In genomic region chr13:115451244-115451643, GRCm38 (mm10) we compare ENCODE assay signal across 11 mouse cellular contexts.
DNase-seq lines count a peak whose midpoint lies in the region; ATAC-seq and TF ChIP-seq lines count a peak whose summit lies in the region.
"Had no signal": no experiment of that assay in that cellular context is flagged by ENCODE, and none has a peak within 500 bp of the region (broad histone marks: within the 10 kb centered on the region; RNA-seq: fewer than 3 reads in every experiment).

No protein-coding gene starts in this region.

- H3K27ac ChIP-seq in hindbrain, embryonic 11.5 days (ENCODE audit: low read depth, low read length), result no peak overlapping the region
- no peak overlapping the region for H3K27ac ChIP-seq in hindbrain, embryonic 12.5 days
- H3K27ac ChIP-seq in lung, postnatal 0 days (ENCODE audit: low read length), result no peak overlapping the region
- no peak overlapping the region for H3K27ac ChIP-seq in thymus, adult 2 months (ENCODE audit: control insufficient read depth, insufficient read depth, low read length)
- H3K27ac ChIP-seq: stomach, embryonic 15.5 days had no signal

- no peak for ATAC-seq in hindbrain, embryonic 11.5 days (ENCODE audit: low FRiP score)
- ATAC-seq in hindbrain, embryonic 12.5 days (ENCODE audit: low FRiP score), result no peak
- no peak for ATAC-seq in lung, postnatal 0 days

- intact Hi-C loops in gastrocnemius, postnatal 14 days (cut with DNase I; ENCODE audit: low total_unique reads), result no loop called here

- H3K4me1 ChIP-seq in hindbrain, embryonic 11.5 days (replicated peaks; ENCODE audit: control insufficient read depth, insufficient read depth, low read length), result no peaks in the 10 kb centered on the region
- H3K4me1 ChIP-seq in hindbrain, embryonic 12.5 days, result no peaks in the 10 kb centered on the region
- H3K4me1 ChIP-seq in lung, postnatal 0 days (ENCODE audit: insufficient read depth, low read depth, low read length), result no peaks in the 10 kb centered on the region
- no peaks in the 10 kb centered on the region for H3K4me1 ChIP-seq in thymus, adult 2 months (replicated peaks; ENCODE audit: control insufficient read depth, insufficient read depth, low read length)
- H3K4me1 ChIP-seq: stomach, embryonic 15.5 days had no signal

- no peaks in the 10 kb centered on the region for H3K36me3 ChIP-seq in hindbrain, embryonic 11.5 days (ENCODE audit: control insufficient read depth, insufficient read depth, low read length)
- H3K36me3 ChIP-seq in hindbrain, embryonic 12.5 days, result no peaks in the 10 kb centered on the region
- H3K36me3 ChIP-seq in lung, postnatal 0 days (ENCODE audit: insufficient read depth, low read length), result no peaks in the 10 kb centered on the region
- no peaks in the 10 kb centered on the region for H3K36me3 ChIP-seq in thymus, adult 2 months (ENCODE audit: control insufficient read depth, insufficient read depth, low read length)
- H3K36me3 ChIP-seq: stomach, embryonic 15.5 days had no signal

- no peak overlapping the region for H3K4me3 ChIP-seq in hindbrain, embryonic 11.5 days (ENCODE audit: low read depth, low read length)
- no peak overlapping the region for H3K4me3 ChIP-seq in hindbrain, embryonic 12.5 days
- no peak overlapping the region for H3K4me3 ChIP-seq in lung, postnatal 0 days (ENCODE audit: low read depth, low read length)
- H3K4me3 ChIP-seq in thymus, adult 2 months (ENCODE audit: control insufficient read depth, insufficient read depth, low read length), result no peak overlapping the region
- H3K4me3 ChIP-seq: myocyte; stomach, embryonic 15.5 days had no signal

- no peaks in the 10 kb centered on the region for H3K27me3 ChIP-seq in hindbrain, embryonic 11.5 days (ENCODE audit: control insufficient read depth, insufficient read depth, low read length)
- H3K27me3 ChIP-seq in hindbrain, embryonic 12.5 days, result no peaks in the 10 kb centered on the region
- no peaks in the 10 kb centered on the region for H3K27me3 ChIP-seq in lung, postnatal 0 days (replicated peaks; ENCODE audit: insufficient read depth, low read length)
- H3K27me3 ChIP-seq in thymus, adult 2 months (ENCODE audit: control insufficient read depth, insufficient read depth, low read length), result no peaks in the 10 kb centered on the region
- H3K27me3 ChIP-seq: stomach, embryonic 15.5 days had no signal

- peak; percentile 59 for TF ChIP-seq CTCF in lung, postnatal 0 days (IDR thresholded peaks at IDR 0.05)
- TF ChIP-seq CTCF in thymus, adult 2 months (IDR thresholded peaks at IDR 0.05; ENCODE audit: borderline replicate concordance, control insufficient read depth, extremely low read depth, insufficient read depth, low read length, poor library complexity), result no peak

- WGBS in hindbrain, embryonic 11.5 days, result 12% methylated on average over 1 of the region's 1 CpGs
- WGBS in hindbrain, embryonic 12.5 days, result 11% methylated on average over 1 of the region's 1 CpGs
- 6% methylated on average over 1 of the region's 1 CpGs for WGBS in lung, postnatal 0 days
- WGBS in thymus, adult 2 months, result 8% methylated on average over 1 of the region's 1 CpGs

- TF ChIP-seq POLR2A in thymus, adult 2 months (IDR thresholded peaks at IDR 0.05; ENCODE audit: control insufficient read depth, extremely low read depth, insufficient read depth, low read length, poor library complexity), result no peak

- no peak overlapping the region for H3K9ac ChIP-seq in hindbrain, embryonic 11.5 days (ENCODE audit: low read depth, low read length)
- H3K9ac ChIP-seq in hindbrain, embryonic 12.5 days, result no peak overlapping the region
- no peak overlapping the region for H3K9ac ChIP-seq in lung, postnatal 0 days (replicated peaks; ENCODE audit: low read depth)
- H3K9ac ChIP-seq: stomach, embryonic 15.5 days had no signal

- TF ChIP-seq EP300 in lung, postnatal 0 days (IDR thresholded peaks at IDR 0.05), result no peak

- H3K9me3 ChIP-seq in hindbrain, embryonic 11.5 days (ENCODE audit: control insufficient read depth, low read length), result no peaks in the 10 kb centered on the region
- H3K9me3 ChIP-seq in hindbrain, embryonic 12.5 days (replicated peaks), result no peaks in the 10 kb centered on the region
- H3K9me3 ChIP-seq in lung, postnatal 0 days (ENCODE audit: low read length), result no peaks in the 10 kb centered on the region
- H3K9me3 ChIP-seq: stomach, embryonic 15.5 days had no signal

- DNase-seq in hindbrain, embryonic 11.5 days (ENCODE audit: low spot score), result peak; percentile 28
- peak; percentile 21 for DNase-seq in lung, postnatal 0 days (ENCODE audit: low spot score)
- DNase-seq in lung, postnatal 4 days, result no peak
- peak; percentile 18 for DNase-seq in c-Kit-positive CD71-negative TER-119-negative erythroid progenitor cells, embryonic 14.5 days (ENCODE audit: low read depth)
- no peak for DNase-seq in c-Kit-positive CD71-positive TER-119-positive erythroid progenitor cells, embryonic 14.5 days (ENCODE audit: low spot score)
- no peak for DNase-seq in thymus, adult 2 months
- DNase-seq in gastrocnemius, postnatal 14 days, result no peak
- DNase-seq: lung, postnatal 10 days had no signal

- no peak overlapping the region for H3K4me2 ChIP-seq in hindbrain, embryonic 11.5 days (replicated peaks; ENCODE audit: low read depth, low read length)
- no peak overlapping the region for H3K4me2 ChIP-seq in hindbrain, embryonic 12.5 days (replicated peaks)
- no peak overlapping the region for H3K4me2 ChIP-seq in lung, postnatal 0 days (replicated peaks; ENCODE audit: low read depth, low read length)
- H3K4me2 ChIP-seq: stomach, embryonic 15.5 days had no signal

Comparison
In these comparisons a context has a peak if more than half of its experiments do, and no peak if none do; other contexts are left out.
1. DNase-seq: peak in hindbrain, embryonic 11.5 days (single experiment), lung, postnatal 0 days (single experiment) and c-Kit-positive CD71-negative TER-119-negative erythroid progenitor cells, embryonic 14.5 days (single experiment); none in lung, postnatal 4 days (0 of 2), c-Kit-positive CD71-positive TER-119-positive erythroid progenitor cells, embryonic 14.5 days (single experiment), thymus, adult 2 months (single experiment) and gastrocnemius, postnatal 14 days (single experiment).